Mouse (Mus musculus) kidney, postnatal 4 days (tissue): ENCODE data around the gene Gm4884.
"Not testable (repeated sequence)": the region's sequence is repeated elsewhere in the genome, so short reads cannot be mapped to it uniquely, and the experiment has no call there.

Experiments
- DNase-seq, 2 experiments: peaks; one replicate each; pipeline ENCODE4 v3.0.0; 2021; ENCODE audit warnings: mixed read lengths in 2 of 2

Gm4884 gene

DNA sequence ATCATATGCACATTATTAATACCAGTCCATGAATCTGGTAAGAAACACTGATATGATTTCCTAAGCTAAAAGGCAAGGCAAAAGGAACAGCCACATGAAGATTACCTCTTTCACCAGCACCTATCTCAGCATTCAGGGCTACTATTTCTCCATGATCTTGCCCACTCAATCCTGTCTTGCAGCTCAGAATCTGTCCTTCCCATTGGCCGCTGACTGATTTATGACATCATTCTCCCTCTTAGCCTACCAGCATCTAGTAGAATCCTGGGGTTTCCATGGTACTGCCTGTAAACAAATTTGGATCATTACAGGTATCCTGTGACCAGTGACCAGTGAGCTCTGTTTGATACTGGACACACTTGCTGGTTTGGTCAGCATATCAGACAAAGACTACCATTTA is at the start of gene Gm4884:
Gm4884 (plus strand) TSS at position 301 of the 400 bp plus-strand sequence.
- DNase-seq = not testable (repeated sequence)

DNA sequence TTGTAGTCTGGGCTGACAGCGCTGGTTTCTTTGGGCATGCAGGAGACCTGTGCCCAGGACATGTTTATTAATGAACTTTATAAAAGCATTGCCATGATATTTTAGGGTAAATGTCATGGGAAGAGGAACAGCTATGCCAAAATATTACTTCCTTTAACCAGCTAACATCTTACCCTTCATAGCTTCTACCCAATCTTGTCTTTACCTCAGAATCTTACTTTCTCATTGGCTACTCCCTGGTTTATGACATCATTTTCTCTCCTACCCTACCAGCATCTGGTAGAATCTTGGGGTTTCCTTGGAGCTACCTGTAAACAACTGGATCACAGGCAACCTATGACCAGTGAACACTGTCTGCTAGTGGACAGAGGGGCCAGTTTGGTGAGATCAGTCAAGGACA is 45.3 kb upstream of the Gm4884 start, which contains the start of gene 4930433I11Rik:
4930433I11Rik (plus strand) TSS at position 301 of the 400 bp plus-strand sequence.
- DNase-seq = no peak

DNA sequence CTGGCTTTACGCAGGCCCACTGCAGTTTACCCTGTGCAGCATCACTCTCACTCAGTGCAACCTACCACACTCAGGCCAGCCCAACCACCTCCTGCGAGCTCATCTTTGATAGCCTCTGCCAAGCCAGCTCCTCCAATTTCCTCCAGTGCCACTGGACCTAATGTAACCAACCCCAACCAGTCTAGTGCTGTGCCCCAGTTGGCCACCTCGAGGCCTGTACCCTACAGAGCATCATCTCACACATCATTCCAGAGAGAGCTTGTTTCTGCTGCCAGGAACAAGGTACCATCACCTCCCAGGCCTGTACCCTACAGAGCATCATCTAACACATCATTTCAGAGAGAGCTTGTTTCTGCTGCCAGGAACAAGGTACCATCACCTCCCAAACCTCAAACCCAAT is 11.5 kb downstream of the Gm4884 start:
- peak in 1 of 2 experiments; percentile 1 for DNase-seq
